Mouse (Mus musculus) lung, postnatal 0 days (tissue): ENCODE results near the gene Supt5.

Source experiments
- CTCF ChIP-seq: IDR thresholded peaks from 2 replicates; pipeline ENCODE4 v1.5.1; 2016; ENCODE audit warnings: antibody characterized with exemption, mild to moderate bottlenecking
- EP300 ChIP-seq: IDR thresholded peaks from 2 replicates; pipeline ENCODE4 v1.6.1; 2016; ENCODE audit warnings: antibody characterized with exemption, mild to moderate bottlenecking, control low read depth

GRCm38 (mm10) chr7:28380237-28381016 lies 41.9 kb upstream of the Supt5 start, which contains the start of gene Zfp36:
- TF ChIP-seq CTCF (no peak; the same call in 1 of the 2 replicates), EP300 (no peak)
